Mouse (Mus musculus) cerebellum, adult 2 months (tissue): Measurements from ENCODE around the gene Clec16a.

Source experiments
- CTCF ChIP-seq: fragments of 200-500 bp; IDR thresholded peaks from 2 replicates; pipeline ENCODE4 v1.5.1; 2011; ENCODE audit warnings: low read depth, mild to moderate bottlenecking, control low read depth, low read length, moderate library complexity, borderline replicate concordance; ENCODE audit not compliant: insufficient read depth
- POLR2A ChIP-seq: fragments of 200-500 bp; IDR thresholded peaks from 2 replicates; pipeline ENCODE4 v1.6.1; 2011; ENCODE audit warnings: low read length, control low read depth, borderline replicate concordance; ENCODE audit not compliant: insufficient read depth

DNA sequence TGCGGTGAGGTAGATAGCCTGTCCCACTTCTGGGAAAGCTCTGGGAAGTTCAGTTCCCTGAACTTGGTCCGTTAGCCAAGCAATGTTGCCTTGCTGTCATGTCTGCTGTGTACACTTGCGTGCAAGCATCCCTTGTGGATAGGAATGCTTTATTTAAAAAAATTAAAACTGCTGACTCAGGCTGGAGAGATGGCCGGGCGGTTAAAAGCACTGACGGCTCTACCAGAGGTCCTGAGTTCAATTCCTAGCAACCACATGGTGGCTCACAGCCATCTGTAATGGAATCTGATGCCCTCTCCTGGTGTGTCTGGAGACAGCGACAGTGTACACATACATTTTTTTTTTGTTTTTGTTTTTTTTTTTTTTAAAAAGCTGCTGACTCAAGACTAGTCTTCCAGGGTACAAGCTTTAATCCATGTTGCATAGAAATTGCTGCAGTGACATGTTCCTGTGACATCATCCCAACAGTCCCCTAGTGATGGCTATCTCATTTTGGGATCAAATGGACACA is 242.5 kb downstream of the Clec16a start:
- TF ChIP-seq CTCF (no peak), POLR2A (no peak)
